Mouse (Mus musculus): ENCODE results near the gene Zdbf2. TPM values are rescaled to one million over a fixed set of nuclear protein-coding genes. Genes with fewer than 3 reads are reported as not detected.
"Not testable (repeated sequence)": the region's sequence is repeated elsewhere in the genome, so short reads cannot be mapped to it uniquely, and the experiment has no call there.

The Zdbf2 gene
- polyA plus RNA-seq, 2 experiments from 2014 or later: not detected

GRCm38 (mm10) chr1:63265461-63265860 lies 7.6 kb upstream of the Zdbf2 start:
- no peak for ATAC-seq

GRCm38 (mm10) chr1:63266121-63266520 lies 6.9 kb upstream of the Zdbf2 start:
- no peak for ATAC-seq

GRCm38 (mm10) chr1:63266716-63267115 lies 6.3 kb upstream of the Zdbf2 start:
- ATAC-seq: no peak

GRCm38 (mm10) chr1:63272125-63272675 lies 865 bp upstream of the Zdbf2 start:
- ATAC-seq: no peak

GRCm38 (mm10) chr1:63273339-63273951 lies 380 bp downstream of the Zdbf2 start:
- ATAC-seq: no peak

GRCm38 (mm10) chr1:63274046-63274730 lies 1.1 kb downstream of the Zdbf2 start:
- ATAC-seq: no peak

- no peak for ATAC-seq
Measured at GRCm38 (mm10) chr1:63278106-63278505, 5.0 kb downstream of the Zdbf2 start.

- no peak for ATAC-seq
Measured at GRCm38 (mm10) chr1:63293965-63294364, 20.9 kb downstream of the Zdbf2 start.

GRCm38 (mm10) chr1:63309661-63310060 lies 36.6 kb downstream of the Zdbf2 start:
- no peak for ATAC-seq

- not testable (repeated sequence) for ATAC-seq
Measured at GRCm38 (mm10) chr1:63323565-63324132, 50.6 kb downstream of the Zdbf2 start.

Other genes with a start within 250 kb of the Zdbf2 start
- gene Ino80d, start 158.6 kb upstream of the Zdbf2 start, polyA plus RNA-seq (2017; shearing (Covaris generic)): 10 to 100 TPM; 23.8 to 36.8 TPM
- 1,000 to 10,000 TPM in 1 of 2 experiments, 100 to 1,000 TPM in 1; 903 to 1,182 TPM for gene Eef1b2, start 96.4 kb upstream of the Zdbf2 start, polyA plus RNA-seq (2017; shearing (Covaris generic))
- 100 to 1,000 TPM; 110 to 114 TPM for gene Ndufs1, start 96.4 kb upstream of the Zdbf2 start, polyA plus RNA-seq (2017; shearing (Covaris generic))
- gene Gpr1, start 58.7 kb upstream of the Zdbf2 start, polyA plus RNA-seq (2017; shearing (Covaris generic)): not detected
- gene Adam23, start 172.6 kb downstream of the Zdbf2 start, polyA plus RNA-seq (2017; shearing (Covaris generic)): under 1 TPM in 1 of 2 experiments, not detected in 1; 0.95 TPM

Measured in CD4-positive, CD25-positive, alpha-beta regulatory T cell, adult 4 months (primary cell).